Mouse (Mus musculus) G1E (cell line): ENCODE measurements around the gene Ssu72. TPM values are rescaled to one million over a fixed set of nuclear protein-coding genes. Genes with fewer than 3 reads are reported as not detected.

Experiments used
- ATAC-seq: 2 replicates; pipeline ENCODE4 v1.8.0; 2016; ENCODE audit warnings: mild to moderate bottlenecking; ENCODE audit not compliant: insufficient number of reproducible peaks, poor library complexity, low FRiP score, severe bottlenecking; ENCODE audit errors: extremely low read depth
- DNase-seq: peaks from one replicate; pipeline ENCODE4 v3.0.0; 2012; ENCODE audit warnings: low spot score
- H3K27me3 ChIP-seq: 2 replicates; pipeline ENCODE4 v1.6.1; 2012; ENCODE audit warnings: mild to moderate bottlenecking, low read length, inconsistent platforms; ENCODE audit not compliant: insufficient read depth
- H3K36me3 ChIP-seq: replicated peaks from 2 replicates; pipeline ENCODE3; 2012; ENCODE audit warnings: mild to moderate bottlenecking, inconsistent platforms
- H3K4me1 ChIP-seq: 2 replicates; pipeline ENCODE4 v1.6.1; 2012; ENCODE audit warnings: low read depth, low read length, inconsistent platforms, mixed read lengths; ENCODE audit not compliant: insufficient read depth
- H3K4me3 ChIP-seq: 2 replicates; pipeline ENCODE4 v1.5.1; 2012; ENCODE audit warnings: low read depth, mild to moderate bottlenecking, inconsistent platforms, low read length, moderate library complexity, mixed read lengths
- H3K9me3 ChIP-seq: replicated peaks from 2 replicates; pipeline ENCODE4 v1.6.1; 2012; ENCODE audit warnings: inconsistent platforms
- CTCF ChIP-seq: IDR thresholded peaks from 2 replicates; pipeline ENCODE4 v1.5.1; 2012; ENCODE audit warnings: low read depth, low read length, inconsistent platforms, mixed read lengths
- GATA1 ChIP-seq: IDR thresholded peaks from 2 replicates; pipeline ENCODE4 v1.6.1; 2012; ENCODE audit warnings: borderline replicate concordance, low read length, inconsistent platforms, mixed read lengths
- GATA2 ChIP-seq: IDR thresholded peaks from 2 replicates; pipeline ENCODE4 v1.6.1; 2012; ENCODE audit warnings: low read depth, low read length, inconsistent platforms, borderline replicate concordance
- POLR2AphosphoS5 ChIP-seq: IDR thresholded peaks from 2 replicates; pipeline ENCODE4 v1.6.1; 2012; ENCODE audit warnings: low read depth, low read length, inconsistent platforms; ENCODE audit not compliant: insufficient replicate concordance
- TAL1 ChIP-seq: conservative IDR thresholded peaks from 2 replicates; pipeline ENCODE4 v1.6.1; 2012; ENCODE audit warnings: low read depth, low read length, inconsistent platforms, mixed read lengths
- polyA plus RNA-seq: library from polyadenylated mRNA; stranded (reverse); fragments of >175 nt; gene quantifications from 2 replicates; pipeline ENCODE4 v1.2.3, GENCODE M21; 2012
- total RNA-seq, 2 experiments: library from RNA; stranded (forward) in 1 of 2; stranded (reverse) in 1 of 2; fragments of 200-1000 nt in 1 of 2; fragments of >200 nt in 1 of 2; fragmentation: Nextera tagmentation in 1 of 2; gene quantifications; 2 replicates each; pipeline ENCODE4 v1.2.3; 2014 to 2017

The Ssu72 gene
- total and polyA plus RNA-seq, 3 experiments = 91.4 to 195 (median 186) TPM

DNA sequence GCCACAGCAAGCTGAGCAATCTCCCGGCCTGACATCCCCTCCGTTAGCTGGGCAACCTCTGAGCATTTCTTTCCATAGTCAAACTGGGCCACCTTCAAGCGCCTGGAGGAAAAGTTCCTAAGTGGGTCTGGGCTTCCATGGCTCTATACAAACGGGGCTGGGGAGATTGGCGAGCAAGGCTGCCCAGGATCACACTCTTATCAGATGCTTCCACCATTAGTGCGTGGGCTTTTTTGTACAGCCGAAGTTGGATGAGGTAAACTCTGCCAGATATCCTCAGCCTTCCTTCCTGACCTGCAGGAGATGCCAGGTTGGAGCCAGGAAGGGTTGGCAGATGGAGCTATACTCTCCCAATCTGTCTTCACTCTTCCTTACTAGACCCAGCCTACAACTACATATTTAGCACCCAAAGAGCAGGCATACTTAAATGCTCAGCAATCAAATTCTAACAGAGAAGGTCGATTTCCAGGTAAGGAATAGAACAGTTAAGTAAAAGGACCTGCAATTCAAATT is 41.5 kb downstream of the Ssu72 start:
- DNase-seq = no peak
- TF ChIP-seq POLR2AphosphoS5 (no peak), GATA1 (no peak)
- no peaks in the 10 kb centered on the region for H3K9me3 ChIP-seq
- no peak overlapping the region for H3K4me3 ChIP-seq
- no peak for ATAC-seq
- peaks cover 25% of the 10 kb centered on the region for H3K4me1 ChIP-seq
- no peaks in the 10 kb centered on the region for H3K27me3 ChIP-seq
- peaks cover 100% of the 10 kb centered on the region for H3K36me3 ChIP-seq

GRCm38 (mm10) chr4:155746575-155747490 is 42.2 kb downstream of the Ssu72 start:
- Histone ChIP-seq H3K4me1 (peaks cover 32% of the 10 kb centered on the region), H3K27me3 (no peaks in the 10 kb centered on the region), H3K36me3 (peaks cover 100% of the 10 kb centered on the region), H3K9me3 (no peaks in the 10 kb centered on the region), H3K4me3 (no peak overlapping the region)
- ATAC-seq (no peak), DNase-seq (no peak)
- TF ChIP-seq CTCF (no peak), POLR2AphosphoS5 (no peak), TAL1 (no peak), GATA1 (no peak), GATA2 (no peak)

DNA sequence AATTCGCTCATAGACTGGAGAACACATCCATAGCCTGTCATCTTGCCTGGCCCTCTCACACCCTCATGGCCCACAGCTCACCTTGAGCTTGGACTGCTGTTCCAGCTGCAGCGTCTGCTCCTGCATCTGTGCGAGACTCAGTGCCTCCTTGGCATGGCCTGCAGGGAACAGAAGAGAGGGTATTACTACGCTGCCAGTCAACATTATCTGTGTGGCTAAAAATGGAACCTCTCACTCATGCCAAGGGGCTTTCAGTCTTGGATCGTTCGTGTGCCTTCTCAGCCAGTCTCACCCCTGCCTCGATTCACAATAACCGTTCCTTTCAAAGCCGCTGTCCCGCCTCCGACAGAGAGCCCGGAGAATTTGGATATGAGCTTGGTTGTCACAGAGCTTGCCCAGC is 52.4 kb downstream of the Ssu72 start:
- Histone ChIP-seq H3K27me3 (no peaks in the 10 kb centered on the region), H3K4me1 (peaks cover 48% of the 10 kb centered on the region), H3K4me3 (no peak overlapping the region), H3K9me3 (no peaks in the 10 kb centered on the region), H3K36me3 (peaks cover 71% of the 10 kb centered on the region)
- DNase-seq (no peak), ATAC-seq (no peak)
- TF ChIP-seq POLR2AphosphoS5 (no peak), GATA1 (no peak)

DNA sequence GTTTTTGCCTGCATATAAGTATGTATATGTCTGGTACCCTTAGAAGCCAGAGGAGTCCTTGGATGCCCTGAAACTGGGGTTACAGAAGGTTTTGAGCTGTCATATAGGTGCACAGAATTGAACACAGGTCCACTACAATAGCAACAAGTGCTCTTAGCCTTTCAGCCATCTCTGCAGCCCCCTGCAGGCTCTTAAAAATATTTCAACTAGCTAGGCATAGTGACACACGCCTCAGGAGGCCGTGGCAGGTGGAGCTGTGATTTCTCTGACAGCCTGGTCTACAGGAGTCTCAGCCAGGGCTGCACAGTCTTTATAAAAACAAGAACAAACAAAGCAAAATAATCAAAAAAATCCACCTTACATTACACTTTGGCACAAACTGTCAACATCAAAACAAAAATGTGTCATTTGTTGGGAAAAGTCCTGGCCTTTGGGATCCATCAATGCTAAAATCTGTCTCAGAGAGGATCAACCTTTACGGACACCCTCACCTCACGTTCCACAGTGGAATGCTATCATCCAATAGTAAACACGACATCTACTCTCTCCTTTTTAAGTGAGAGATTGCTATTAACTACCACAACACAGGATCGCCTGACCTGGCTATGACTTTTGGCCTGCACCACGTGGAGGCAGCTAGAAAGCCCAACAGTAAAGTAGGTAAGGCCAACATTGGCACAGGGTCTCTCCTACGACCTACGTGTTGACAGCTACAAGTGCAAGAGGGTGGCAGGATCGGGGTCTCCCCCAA is 55.4 kb downstream of the Ssu72 start:
- ATAC-seq = peak; percentile 52; the same call in 1 of the 2 replicates
- peaks cover 43% of the 10 kb centered on the region for H3K36me3 ChIP-seq
- DNase-seq = peak; percentile 40

GRCm38 (mm10) chr4:155760613-155761355 is 56.2 kb downstream of the Ssu72 start, which contains the start of gene Atad3a:
Atad3a (minus strand) TSS chr4:155761093.
- peaks cover 35% of the 10 kb centered on the region for H3K36me3 ChIP-seq
- no peaks in the 10 kb centered on the region for H3K9me3 ChIP-seq
- TF ChIP-seq TAL1 (no peak), CTCF (no peak), GATA1 (no peak), GATA2 (no peak), POLR2AphosphoS5 (no peak)
- H3K27me3 ChIP-seq = no peaks in the 10 kb centered on the region
- ATAC-seq (peak; percentile 89), DNase-seq (peak; percentile 89)
- peak within 1 kb of the TSS; percentile 90 for H3K4me3 ChIP-seq
- H3K4me1 ChIP-seq = peaks cover 41% of the 10 kb centered on the region

More for the DNA sequence above, 55.4 kb downstream of the Ssu72 start:
- H3K4me1 ChIP-seq = peaks cover 41% of the 10 kb centered on the region
- no peaks in the 10 kb centered on the region for H3K9me3 ChIP-seq
- TF ChIP-seq POLR2AphosphoS5 (no peak), GATA1 (no peak), TAL1 (no peak), CTCF (0 out of 2 replicates have a peak, but pooled peaks have one; percentile 9)
- peak overlapping the region; percentile 90 for H3K4me3 ChIP-seq
- no peaks in the 10 kb centered on the region for H3K27me3 ChIP-seq
